Comparison of ENCODE assay signal across 8 mouse cellular contexts in genomic region chr8:127065113-127065473, GRCm38 (mm10). TPM values are rescaled to one million over a fixed set of nuclear protein-coding genes. Genes with fewer than 3 reads are reported as not detected.
DNase-seq lines count a peak whose midpoint lies in the region; ATAC-seq and TF ChIP-seq lines count a peak whose summit lies in the region.

No protein-coding gene starts in this region.

- peaks cover 19% of the 10 kb centered on the region for H3K4me1 ChIP-seq in kidney, adult 2 months (ENCODE audit: control insufficient read depth, insufficient read depth, low read length)
- peaks cover 52% of the 10 kb centered on the region for H3K4me1 ChIP-seq in embryonic facial prominence, embryonic 13.5 days
- H3K4me1 ChIP-seq in intestine, embryonic 16.5 days (ENCODE audit: control insufficient read depth, insufficient read depth, low read length), result peaks cover 27% of the 10 kb centered on the region
- peaks cover 11% of the 10 kb centered on the region; the same call in 1 of the 2 replicates for H3K4me1 ChIP-seq in neural tube, embryonic 11.5 days (ENCODE audit: control insufficient read depth, insufficient read depth, low read length)

- no peak for DNase-seq in kidney, adult 2 months
- no peak for DNase-seq in kidney, postnatal 4 days
- no peak for DNase-seq in neural tube, embryonic 11.5 days (ENCODE audit: low spot score)
- DNase-seq in ovary, adult 18-20 months (ENCODE audit: low spot score), result no peak
- no peak for DNase-seq in cerebellum, postnatal 25 days
- no peak for DNase-seq in ovary, postnatal 10 days (ENCODE audit: low spot score)

- H3K9me3 ChIP-seq in embryonic facial prominence, embryonic 13.5 days, result no peaks in the 10 kb centered on the region
- no peaks in the 10 kb centered on the region for H3K9me3 ChIP-seq in intestine, embryonic 16.5 days (ENCODE audit: control insufficient read depth, low read length)
- no peaks in the 10 kb centered on the region for H3K9me3 ChIP-seq in neural tube, embryonic 11.5 days (ENCODE audit: control insufficient read depth, low read length)

- 20% methylated on average over 10 of the region's 10 CpGs for WGBS in kidney, adult 2 months
- WGBS in embryonic facial prominence, embryonic 13.5 days, result 1% methylated on average over 10 of the region's 10 CpGs
- WGBS in intestine, embryonic 16.5 days, result 2% methylated on average over 10 of the region's 10 CpGs
- WGBS in neural tube, embryonic 11.5 days, result 3% methylated on average over 10 of the region's 10 CpGs

- peak overlapping the region; percentile 89 for H3K27ac ChIP-seq in kidney, adult 2 months (ENCODE audit: insufficient read depth, low read depth, low read length)
- peak overlapping the region; percentile 98 for H3K27ac ChIP-seq in embryonic facial prominence, embryonic 13.5 days
- H3K27ac ChIP-seq in intestine, embryonic 16.5 days (ENCODE audit: low read length), result peak overlapping the region; percentile 98
- peak overlapping the region; percentile 95; the same call in 1 of the 2 replicates for H3K27ac ChIP-seq in neural tube, embryonic 11.5 days (ENCODE audit: low read depth, low read length)

- no peak for TF ChIP-seq CTCF in kidney, adult 2 months (conservative IDR thresholded peaks at IDR 0.05; ENCODE audit: insufficient read depth, insufficient read length, low read depth, low read length)

- ATAC-seq in embryonic facial prominence, embryonic 13.5 days (ENCODE audit: insufficient number of reproducible peaks, insufficient read depth, low FRiP score, low TSS enrichment, low read depth), result no peak
- ATAC-seq in intestine, embryonic 16.5 days, result no peak
- no peak for ATAC-seq in neural tube, embryonic 11.5 days (ENCODE audit: insufficient read depth, low FRiP score, low TSS enrichment)

- no peaks in the 10 kb centered on the region for H3K27me3 ChIP-seq in kidney, adult 2 months (replicated peaks; ENCODE audit: control insufficient read depth, insufficient read depth, low read length)
- no peaks in the 10 kb centered on the region for H3K27me3 ChIP-seq in embryonic facial prominence, embryonic 13.5 days
- no peaks in the 10 kb centered on the region for H3K27me3 ChIP-seq in intestine, embryonic 16.5 days (replicated peaks; ENCODE audit: control insufficient read depth, insufficient read depth, low read length)
- no peaks in the 10 kb centered on the region for H3K27me3 ChIP-seq in neural tube, embryonic 11.5 days (ENCODE audit: control insufficient read depth, insufficient read depth, low read length)

- peak overlapping the region; percentile 99 for H3K9ac ChIP-seq in embryonic facial prominence, embryonic 13.5 days
- H3K9ac ChIP-seq in intestine, embryonic 16.5 days (ENCODE audit: low read depth, low read length), result peak overlapping the region; percentile 95
- H3K9ac ChIP-seq in neural tube, embryonic 11.5 days (ENCODE audit: low read length), result peak overlapping the region; percentile 98

- H3K4me3 ChIP-seq in kidney, adult 2 months (ENCODE audit: insufficient read depth, low read depth, low read length), result peak overlapping the region; percentile 96
- peak overlapping the region; percentile 96 for H3K4me3 ChIP-seq in embryonic facial prominence, embryonic 13.5 days
- peak overlapping the region; percentile 85 for H3K4me3 ChIP-seq in intestine, embryonic 16.5 days (ENCODE audit: low read length)
- peak overlapping the region; percentile 94 for H3K4me3 ChIP-seq in neural tube, embryonic 11.5 days (ENCODE audit: low read depth, low read length)

- peak overlapping the region; percentile 72 for H3K4me2 ChIP-seq in embryonic facial prominence, embryonic 13.5 days
- H3K4me2 ChIP-seq in intestine, embryonic 16.5 days (ENCODE audit: low read depth, low read length), result peak overlapping the region; percentile 71
- peak overlapping the region; percentile 47 for H3K4me2 ChIP-seq in neural tube, embryonic 11.5 days (ENCODE audit: low read depth)

- no peaks in the 10 kb centered on the region for H3K36me3 ChIP-seq in kidney, adult 2 months (ENCODE audit: control insufficient read depth, insufficient read depth, low read length)
- no peaks in the 10 kb centered on the region for H3K36me3 ChIP-seq in embryonic facial prominence, embryonic 13.5 days
- no peaks in the 10 kb centered on the region for H3K36me3 ChIP-seq in intestine, embryonic 16.5 days (ENCODE audit: control insufficient read depth, insufficient read depth, low read length)
- no peaks in the 10 kb centered on the region for H3K36me3 ChIP-seq in neural tube, embryonic 11.5 days (ENCODE audit: control insufficient read depth, insufficient read depth, low read length)

- TF ChIP-seq POLR2A in kidney, adult 2 months (IDR thresholded peaks at IDR 0.05; ENCODE audit: low read depth, low read length), result no peak

RNA-seq across cellular contexts. Expression of gene Pard3, which starts 1.4 kb away (rescaled TPM):
- 51.2 and 56.6 TPM in 2 replicates for polyA plus RNA-seq in kidney, adult 2 months (2012; rRNA removed)
- 35.6 and 36.4 TPM in 2 replicates for polyA plus RNA-seq in embryonic facial prominence, embryonic 13.5 days (2015; fragmentation: Nextera tagmentation; extraction: Ambion mirVana)
- polyA plus RNA-seq in intestine, embryonic 16.5 days (2015; fragmentation: Nextera tagmentation; extraction: Ambion mirVana), result 17.3 and 19.1 TPM in 2 replicates
- polyA plus RNA-seq in neural tube, embryonic 11.5 days (2014; fragmentation: Nextera tagmentation; extraction: Ambion mirVana), result 37.5 and 39.7 TPM in 2 replicates
